Mouse (Mus musculus): ENCODE measurements at regions not wholly inside any gene's neighbourhood (a gene's known extent, or its start where the extent isn't known, plus 50 kb on each side); places are given as distances from the start of the nearest gene placed in this dataset.
"Not testable (repeated sequence)": the region's sequence is repeated elsewhere in the genome, so short reads cannot be mapped to it uniquely, and the experiment has no call there.

DNA sequence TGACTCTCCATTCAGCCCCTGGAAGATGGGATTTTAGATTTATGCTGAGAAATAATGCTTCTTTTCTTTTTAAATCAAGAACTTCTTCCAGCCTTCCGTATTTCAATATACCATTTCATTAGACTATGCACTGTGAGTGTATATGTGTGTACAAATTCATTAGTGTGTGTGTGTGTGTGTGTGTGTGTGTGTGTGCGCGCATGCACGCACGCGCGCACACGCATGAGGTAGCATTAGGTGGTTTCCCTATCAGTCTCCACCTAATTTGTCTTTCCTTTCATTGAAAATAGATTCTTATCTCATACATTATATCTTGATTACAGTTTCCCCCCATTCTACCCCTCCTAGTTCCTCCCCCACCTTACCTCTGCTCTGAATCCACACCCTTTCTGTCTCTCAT, 130.7 kb downstream of the Ube2e3 start:
- no peak overlapping the region for H3K27ac ChIP-seq (replicated peaks; ENCODE audit: low read depth, low read length)
- H3K4me3 ChIP-seq (ENCODE audit: insufficient read depth, low read depth, low read length) = no peak overlapping the region
- H3K4me1 ChIP-seq (ENCODE audit: control insufficient read depth, insufficient read depth, insufficient read length, low read length) = no peaks in the 10 kb centered on the region

DNA sequence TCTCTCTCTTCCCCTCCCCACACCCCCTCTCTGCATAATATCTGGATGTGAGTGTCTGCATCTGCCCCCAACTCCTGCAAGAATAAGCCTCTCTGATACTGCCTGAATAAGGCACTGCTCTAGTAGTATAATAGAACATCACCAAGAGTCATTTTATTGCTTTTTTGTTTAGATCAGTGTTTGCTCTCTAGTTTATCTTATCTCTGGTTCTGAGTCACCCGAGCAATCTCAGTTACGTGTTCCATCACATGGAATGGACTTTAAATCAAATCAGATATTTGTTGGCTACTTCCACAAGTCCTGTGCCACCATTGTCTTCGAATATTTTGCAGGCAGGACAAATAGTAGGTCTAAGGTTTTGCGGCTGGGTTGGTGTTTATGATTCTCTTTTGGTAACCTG, 131.5 kb downstream of the Ube2e3 start:
- H3K4me1 ChIP-seq (ENCODE audit: control insufficient read depth, insufficient read depth, insufficient read length, low read length) = no peaks in the 10 kb centered on the region
- H3K4me3 ChIP-seq (ENCODE audit: insufficient read depth, low read depth, low read length) = no peak overlapping the region
- no peak overlapping the region for H3K27ac ChIP-seq (replicated peaks; ENCODE audit: low read depth, low read length)

DNA sequence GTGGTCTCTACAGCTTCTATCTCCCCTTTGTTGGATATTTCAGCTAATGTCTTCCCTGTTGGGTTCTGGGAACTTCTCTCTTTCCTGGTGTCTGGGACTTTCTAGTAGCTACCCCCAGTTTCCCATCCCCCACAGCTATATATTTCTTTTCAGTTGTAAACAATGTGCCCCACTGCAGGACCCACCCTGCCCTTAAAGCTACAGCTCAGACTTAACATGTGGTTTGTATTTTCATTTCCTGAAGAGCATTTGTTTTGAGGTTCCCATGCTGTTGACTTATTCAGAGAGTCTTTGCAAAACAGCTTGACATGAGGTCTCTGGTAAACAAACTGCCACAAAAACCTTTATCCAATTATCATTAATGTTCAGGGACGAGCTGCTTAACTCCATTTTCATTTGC, 136.9 kb downstream of the Ube2e3 start:
- H3K4me3 ChIP-seq (ENCODE audit: insufficient read depth, low read depth, low read length) = no peak overlapping the region

DNA sequence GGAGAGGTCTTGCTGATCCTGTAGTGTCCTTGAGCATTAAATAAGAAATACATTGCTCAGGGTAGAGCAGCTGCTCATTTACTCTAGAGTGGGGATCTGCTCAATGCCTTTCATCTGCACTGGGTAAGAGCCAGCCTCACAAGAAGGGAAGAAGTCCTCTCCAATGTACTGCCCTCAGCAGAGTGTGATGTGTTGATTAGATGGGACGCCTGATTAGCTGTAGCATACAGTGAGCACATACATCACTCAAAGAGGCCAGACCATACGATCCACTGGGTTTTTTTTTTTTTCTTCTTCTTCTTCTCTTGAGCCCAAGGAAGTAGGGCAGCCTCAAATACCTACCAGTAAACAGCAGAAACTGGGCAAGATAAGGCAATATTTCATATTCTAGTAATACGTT, 140.7 kb downstream of the Ube2e3 start:
- Histone ChIP-seq H3K4me3 (ENCODE audit: insufficient read depth, low read depth, low read length) (no peak overlapping the region), H3K4me1 (ENCODE audit: control insufficient read depth, insufficient read depth, insufficient read length, low read length) (no peaks in the 10 kb centered on the region), H3K27ac (replicated peaks; ENCODE audit: low read depth, low read length) (no peak overlapping the region)

More for the DNA sequence above, 136.9 kb downstream of the Ube2e3 start:
- no peak overlapping the region for H3K27ac ChIP-seq (replicated peaks; ENCODE audit: low read depth, low read length)
- no peaks in the 10 kb centered on the region for H3K4me1 ChIP-seq (ENCODE audit: control insufficient read depth, insufficient read depth, insufficient read length, low read length)

DNA sequence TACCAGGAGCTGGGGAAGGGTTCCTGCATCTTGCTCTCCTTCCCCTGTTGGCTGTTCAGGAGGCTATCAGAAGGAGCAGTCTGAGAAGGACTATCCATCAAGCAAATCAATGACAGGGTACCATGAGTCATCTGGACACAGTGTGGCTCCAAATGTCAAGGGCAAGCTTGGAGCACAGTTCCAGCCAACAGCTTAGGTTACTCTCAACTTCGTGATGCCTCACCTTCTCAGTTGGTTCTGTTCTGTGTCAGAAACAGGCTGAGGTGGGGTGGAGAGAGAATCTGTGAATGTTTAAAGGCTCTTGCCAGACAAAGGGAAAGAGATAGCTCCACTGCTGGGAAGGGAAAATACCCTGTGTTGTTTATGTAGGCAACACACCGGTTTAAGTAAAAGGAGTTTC, 141.9 kb downstream of the Ube2e3 start:
- no peak overlapping the region for H3K27ac ChIP-seq (replicated peaks; ENCODE audit: low read depth, low read length)
- no peak overlapping the region for H3K4me3 ChIP-seq (ENCODE audit: insufficient read depth, low read depth, low read length)
- no peaks in the 10 kb centered on the region for H3K4me1 ChIP-seq (ENCODE audit: control insufficient read depth, insufficient read depth, insufficient read length, low read length)

DNA sequence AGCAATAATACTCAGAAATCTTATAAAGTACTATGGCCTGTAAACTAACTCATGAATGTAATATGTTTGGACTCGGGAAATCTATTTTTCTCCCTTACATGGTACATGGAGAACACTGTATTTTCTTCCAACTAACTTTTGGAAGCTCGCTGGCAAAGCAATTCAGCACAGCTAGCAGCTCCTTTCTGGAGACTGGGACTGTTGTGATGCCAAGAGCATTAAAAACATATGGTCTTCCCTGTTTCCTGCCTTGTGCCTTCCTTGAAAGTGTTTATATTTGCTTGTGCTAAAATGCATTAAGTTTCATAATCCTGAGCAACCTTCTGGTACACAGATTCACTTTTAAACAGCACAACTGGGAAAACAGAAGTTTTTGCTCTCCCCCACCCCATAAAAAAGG, 142.3 kb downstream of the Ube2e3 start:
- H3K27ac ChIP-seq (replicated peaks; ENCODE audit: low read depth, low read length) = no peak overlapping the region
- H3K4me3 ChIP-seq (ENCODE audit: insufficient read depth, low read depth, low read length) = no peak overlapping the region
- no peaks in the 10 kb centered on the region for H3K4me1 ChIP-seq (ENCODE audit: control insufficient read depth, insufficient read depth, insufficient read length, low read length)

DNA sequence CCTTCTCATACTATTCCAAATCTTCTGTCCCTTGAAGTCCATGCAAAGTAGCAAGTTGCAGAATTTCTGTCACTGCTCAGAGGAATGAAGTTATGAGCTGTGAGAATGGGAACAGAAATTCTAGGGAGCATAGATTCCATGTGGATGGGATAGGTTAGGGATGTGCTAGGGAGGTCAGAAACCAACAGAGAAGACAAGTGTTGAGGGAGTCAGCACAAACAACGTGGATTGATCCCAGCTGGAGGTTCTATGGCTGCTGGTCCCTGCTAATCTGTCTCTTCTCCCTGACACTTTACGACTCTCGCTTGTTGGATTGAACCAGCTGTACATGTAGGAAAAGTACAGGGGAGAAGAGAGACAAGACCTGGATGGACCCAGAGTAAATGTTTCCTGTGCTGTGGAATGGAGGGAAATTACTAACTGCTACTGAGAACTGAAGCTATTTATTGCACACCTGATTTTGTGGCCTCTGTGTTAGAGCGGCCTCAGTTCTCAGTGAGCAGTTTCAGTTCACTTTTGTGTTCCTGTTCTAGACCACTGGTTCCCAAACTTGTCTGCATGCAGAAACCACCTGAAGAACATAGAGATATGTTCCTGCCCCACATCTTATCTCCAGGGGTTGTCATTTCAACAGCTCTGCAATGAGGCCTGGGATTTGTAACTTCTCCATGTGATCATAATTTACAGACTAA, 151.0 kb downstream of the Ube2e3 start:
- Histone ChIP-seq H3K4me1 (ENCODE audit: control insufficient read depth, insufficient read depth, insufficient read length, low read length) (no peaks in the 10 kb centered on the region), H3K27ac (replicated peaks; ENCODE audit: low read depth, low read length) (no peak overlapping the region), H3K4me3 (ENCODE audit: insufficient read depth, low read depth, low read length) (no peak overlapping the region)

DNA sequence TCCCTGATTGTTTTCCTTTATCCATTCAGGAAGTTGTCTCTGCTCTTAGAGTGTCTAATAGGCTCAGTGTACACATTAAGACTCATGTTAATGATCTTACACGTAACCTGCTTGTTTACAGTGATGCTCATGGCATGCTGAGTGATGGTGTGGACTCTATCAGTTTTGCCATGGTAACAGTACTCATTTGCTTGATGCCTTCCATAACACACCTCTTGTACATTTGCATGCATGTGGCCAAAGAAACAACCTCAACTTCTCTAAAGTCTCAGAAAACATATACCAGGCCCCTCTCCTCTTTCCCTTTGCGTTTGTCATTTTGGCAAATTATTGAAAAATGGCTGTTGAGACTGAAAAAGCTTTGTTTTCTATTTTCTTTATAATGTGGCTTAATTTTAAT, 155.0 kb downstream of the Ube2e3 start:
- Histone ChIP-seq H3K4me3 (ENCODE audit: insufficient read depth, low read depth, low read length) (no peak overlapping the region), H3K4me1 (ENCODE audit: control insufficient read depth, insufficient read depth, insufficient read length, low read length) (no peaks in the 10 kb centered on the region), H3K27ac (replicated peaks; ENCODE audit: low read depth, low read length) (no peak overlapping the region)

DNA sequence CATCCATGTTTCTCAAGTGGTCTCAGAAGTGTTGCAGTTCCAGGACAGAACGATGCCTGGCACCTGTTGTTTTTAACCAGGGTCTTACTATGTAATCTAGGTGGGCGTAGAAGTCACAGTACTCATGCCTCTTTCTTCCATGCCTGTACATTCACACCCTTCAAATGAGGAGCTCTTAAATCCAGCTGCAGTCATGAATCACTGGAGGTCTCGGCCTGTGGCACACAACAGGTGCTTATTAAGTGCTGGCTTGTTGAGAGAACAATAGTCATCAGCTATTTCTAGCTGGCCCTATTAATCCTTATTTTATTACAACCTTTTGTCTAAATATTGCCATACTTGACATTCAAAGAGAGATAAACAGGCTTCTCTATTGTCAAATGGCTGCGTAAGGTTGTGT, 157.8 kb downstream of the Ube2e3 start:
- Histone ChIP-seq H3K27ac (replicated peaks; ENCODE audit: low read depth, low read length) (no peak overlapping the region), H3K4me3 (ENCODE audit: insufficient read depth, low read depth, low read length) (no peak overlapping the region), H3K4me1 (ENCODE audit: control insufficient read depth, insufficient read depth, insufficient read length, low read length) (no peaks in the 10 kb centered on the region)

DNA sequence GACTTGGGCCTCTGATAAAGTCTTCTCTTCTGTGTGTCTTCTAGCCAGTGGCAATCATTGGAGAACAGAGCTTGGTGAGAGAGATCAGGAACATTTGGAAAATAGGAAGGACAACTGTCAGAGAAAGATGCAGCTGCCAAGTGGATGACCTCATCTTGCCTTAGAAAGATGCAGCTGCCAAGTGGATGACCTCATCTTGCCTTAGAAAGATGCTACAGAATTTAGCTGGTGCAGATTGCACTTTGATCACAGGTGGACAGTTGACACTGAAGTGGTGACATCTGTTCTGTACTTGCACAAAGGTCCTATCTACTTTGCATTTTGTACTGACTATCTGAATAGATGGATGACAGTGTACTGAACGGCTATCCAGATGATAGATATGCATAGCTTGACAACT, 163.1 kb downstream of the Ube2e3 start:
- Histone ChIP-seq H3K27ac (replicated peaks; ENCODE audit: low read depth, low read length) (no peak overlapping the region), H3K4me3 (ENCODE audit: insufficient read depth, low read depth, low read length) (no peak overlapping the region), H3K4me1 (ENCODE audit: control insufficient read depth, insufficient read depth, insufficient read length, low read length) (no peaks in the 10 kb centered on the region)

DNA sequence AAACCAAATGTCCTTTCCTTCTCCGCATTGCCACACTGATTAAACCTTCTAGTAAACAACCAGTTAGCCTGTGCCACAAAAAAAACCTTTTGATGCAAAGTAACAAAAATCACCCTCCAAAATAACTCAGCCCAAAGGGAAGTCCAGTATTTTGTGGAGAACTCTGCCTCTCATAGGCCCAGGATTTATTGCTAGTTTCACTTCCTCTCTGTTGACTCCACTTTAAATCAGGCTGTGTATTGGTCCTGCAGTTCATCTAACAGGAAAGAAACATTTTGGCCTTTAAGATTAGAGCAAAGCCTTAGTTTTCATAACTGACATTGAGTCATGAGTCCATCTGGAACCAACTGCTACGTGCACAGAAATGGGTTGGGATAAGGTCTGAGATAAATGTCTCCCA, 168.4 kb downstream of the Ube2e3 start:
- no peak overlapping the region for H3K27ac ChIP-seq (replicated peaks; ENCODE audit: low read depth, low read length)
- H3K4me1 ChIP-seq (ENCODE audit: control insufficient read depth, insufficient read depth, insufficient read length, low read length) = no peaks in the 10 kb centered on the region
- no peak overlapping the region for H3K4me3 ChIP-seq (ENCODE audit: insufficient read depth, low read depth, low read length)

DNA sequence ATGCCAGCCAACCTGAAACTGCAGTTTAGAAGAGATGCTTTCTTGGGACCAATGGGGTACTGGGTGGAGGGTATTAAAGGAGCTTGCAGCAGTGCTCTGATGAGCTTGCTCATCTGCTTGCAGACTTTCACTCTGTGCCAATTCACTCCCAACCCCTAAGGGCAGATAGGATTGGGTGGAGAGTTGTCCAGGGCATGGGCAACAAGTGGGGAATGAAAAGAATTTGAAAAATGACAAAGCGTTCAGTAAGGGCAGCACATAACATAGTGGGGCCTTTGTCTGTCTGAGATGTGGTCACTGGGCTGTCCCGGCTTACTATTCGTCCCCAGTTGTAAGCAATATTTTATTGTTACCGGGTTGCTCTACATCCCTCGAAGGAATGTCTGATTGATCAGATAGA, 170.7 kb downstream of the Ube2e3 start:
- no peaks in the 10 kb centered on the region for H3K4me1 ChIP-seq (ENCODE audit: control insufficient read depth, insufficient read depth, insufficient read length, low read length)
- H3K27ac ChIP-seq (replicated peaks; ENCODE audit: low read depth, low read length) = no peak overlapping the region
- H3K4me3 ChIP-seq (ENCODE audit: insufficient read depth, low read depth, low read length) = no peak overlapping the region

DNA sequence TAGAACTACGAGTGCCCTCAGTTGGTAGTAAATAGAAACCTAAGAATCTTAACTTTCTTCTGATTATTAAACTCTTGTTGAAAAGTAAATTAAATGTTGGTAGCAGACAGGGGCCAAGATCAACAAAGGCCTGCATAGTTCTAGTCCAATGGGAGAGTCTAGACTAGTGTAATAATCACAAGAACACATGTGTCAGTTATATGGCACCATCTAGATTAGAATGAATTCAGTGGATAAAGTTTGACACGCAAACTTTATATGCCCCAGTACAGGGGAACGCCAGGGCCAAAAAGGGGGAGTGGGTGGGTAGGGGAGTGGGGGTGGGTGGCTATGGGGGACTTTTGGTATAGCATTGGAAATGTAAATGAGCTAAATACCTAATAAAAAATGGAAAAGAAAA, 176.9 kb downstream of the Ube2e3 start:
- H3K4me1 ChIP-seq (ENCODE audit: control insufficient read depth, insufficient read depth, insufficient read length, low read length); H3K27ac ChIP-seq (replicated peaks; ENCODE audit: low read depth, low read length); H3K4me3 ChIP-seq (ENCODE audit: insufficient read depth, low read depth, low read length): not testable (repeated sequence)

DNA sequence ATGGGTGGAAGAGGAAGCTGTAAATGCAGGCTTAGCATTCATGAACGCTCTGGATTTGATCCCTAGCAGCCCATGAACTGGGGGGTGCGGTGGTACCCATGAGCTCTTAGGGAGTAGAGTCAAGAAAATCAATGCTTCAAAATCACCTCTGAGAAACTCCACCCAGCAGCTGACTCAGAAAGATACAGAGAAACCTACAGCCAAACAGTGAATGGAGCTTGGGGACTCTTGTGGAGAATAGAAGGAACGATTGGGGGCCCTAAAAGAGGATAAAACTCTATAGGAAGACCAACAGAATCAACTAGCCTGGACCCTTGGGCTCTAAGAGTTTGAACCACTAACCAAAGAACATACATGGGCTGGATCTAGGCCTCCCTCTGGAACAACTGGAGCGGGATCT, 177.6 kb downstream of the Ube2e3 start:
- Histone ChIP-seq H3K27ac (replicated peaks; ENCODE audit: low read depth, low read length) (no peak overlapping the region), H3K4me1 (ENCODE audit: control insufficient read depth, insufficient read depth, insufficient read length, low read length) (no peaks in the 10 kb centered on the region), H3K4me3 (ENCODE audit: insufficient read depth, low read depth, low read length) (no peak overlapping the region)

DNA sequence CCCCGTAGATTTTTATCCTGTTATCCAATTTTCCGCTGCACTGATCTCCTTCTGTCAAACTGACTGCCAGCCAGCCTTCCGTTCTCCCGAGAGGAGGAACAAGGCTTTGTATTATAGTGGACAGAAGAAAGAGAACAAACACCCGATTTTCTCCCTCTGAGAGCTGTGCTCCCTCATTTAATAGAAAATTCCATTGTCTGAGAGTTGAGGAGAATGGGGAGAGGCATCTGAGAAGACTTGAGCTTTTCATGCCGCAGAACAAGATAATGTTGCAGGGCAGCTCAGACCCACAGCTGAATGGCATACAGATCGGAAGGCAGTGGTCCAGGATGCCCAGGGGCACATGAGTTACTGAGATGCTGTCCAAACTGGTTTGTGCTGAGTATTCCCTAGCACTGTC, 180.1 kb downstream of the Ube2e3 start:
- Histone ChIP-seq H3K4me3 (ENCODE audit: insufficient read depth, low read depth, low read length) (no peak overlapping the region), H3K4me1 (ENCODE audit: control insufficient read depth, insufficient read depth, insufficient read length, low read length) (0 out of 2 replicates have a peak, but pooled peaks cover 3% of the 10 kb centered on the region), H3K27ac (replicated peaks; ENCODE audit: low read depth, low read length) (no peak overlapping the region)

DNA sequence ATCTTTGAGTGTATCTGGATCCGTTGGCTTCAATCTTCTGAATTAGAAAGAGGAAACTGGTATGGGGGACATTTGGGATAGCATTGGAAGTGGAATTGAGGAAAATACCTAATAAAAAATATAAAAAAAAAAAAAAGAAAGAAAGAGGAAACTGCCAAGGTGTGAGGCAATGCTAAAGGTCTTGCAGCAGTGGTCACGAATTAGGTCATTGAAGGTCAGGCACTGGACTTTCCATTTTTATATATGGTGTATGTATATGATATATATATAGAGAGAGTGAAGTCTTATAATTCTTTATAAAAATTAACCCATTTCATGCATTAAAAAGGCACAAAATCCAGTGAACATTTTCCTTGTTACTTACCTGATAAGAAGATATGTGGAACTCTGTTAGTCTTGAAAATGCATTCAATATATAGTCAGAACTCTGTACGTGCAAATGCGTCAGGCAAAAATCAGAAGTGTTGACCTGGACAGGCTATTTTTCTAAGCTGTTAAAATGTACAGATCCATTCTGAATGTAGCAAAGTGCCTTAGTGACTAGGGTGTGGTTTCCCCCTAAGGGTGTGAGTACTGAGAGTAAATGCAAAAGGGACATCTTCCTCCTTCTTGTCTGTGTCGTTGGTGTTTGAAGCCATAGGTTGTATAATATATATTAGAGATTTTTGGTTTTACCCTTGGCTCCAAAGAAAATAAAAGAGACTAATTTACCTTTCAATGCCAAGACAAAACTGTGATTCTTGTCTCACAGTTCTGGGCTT, 181.0 kb downstream of the Ube2e3 start:
- no peak overlapping the region for H3K27ac ChIP-seq (replicated peaks; ENCODE audit: low read depth, low read length)
- 0 out of 2 replicates have a peak, but pooled peaks cover 3% of the 10 kb centered on the region for H3K4me1 ChIP-seq (ENCODE audit: control insufficient read depth, insufficient read depth, insufficient read length, low read length)
- no peak overlapping the region for H3K4me3 ChIP-seq (ENCODE audit: insufficient read depth, low read depth, low read length)
